Mouse (Mus musculus): ENCODE measurements at regions not wholly inside any gene's neighbourhood (a gene's known extent, or its start where the extent isn't known, plus 50 kb on each side); places are given as distances from the start of the nearest gene placed in this dataset.

GRCm38 (mm10) chr1:35983361-35983760 is 84.8 kb upstream of the Hs6st1 start:
- Histone ChIP-seq H3K36me3 (ENCODE audit: insufficient read depth, low read length) (no peaks in the 10 kb centered on the region), H3K27me3 (replicated peaks; ENCODE audit: insufficient read depth, low read length) (no peaks in the 10 kb centered on the region), H3K9me3 (ENCODE audit: low read length) (no peaks in the 10 kb centered on the region), H3K27ac (ENCODE audit: low read length) (no peak overlapping the region), H3K9ac (replicated peaks; ENCODE audit: low read depth) (no peak overlapping the region), H3K4me1 (ENCODE audit: insufficient read depth, low read depth, low read length) (no peaks in the 10 kb centered on the region), H3K4me2 (replicated peaks; ENCODE audit: low read depth, low read length) (no peak overlapping the region), H3K4me3 (ENCODE audit: low read depth, low read length) (no peak overlapping the region)
- WGBS: 72% methylated on average over 3 of the region's 3 CpGs
- TF ChIP-seq EP300 (IDR thresholded peaks at IDR 0.05) (no peak), CTCF (IDR thresholded peaks at IDR 0.05) (no peak)
- ATAC-seq (no peak), DNase-seq (ENCODE audit: low spot score) (no peak)

GRCm38 (mm10) chr1:35985318-35985717 is 82.9 kb upstream of the Hs6st1 start:
- H3K4me1 ChIP-seq (ENCODE audit: insufficient read depth, low read depth, low read length): no peaks in the 10 kb centered on the region
- ATAC-seq (no peak), DNase-seq (ENCODE audit: low spot score) (no peak)
- TF ChIP-seq EP300 (IDR thresholded peaks at IDR 0.05): no peak
- no peak for TF ChIP-seq CTCF (IDR thresholded peaks at IDR 0.05)
- no peak overlapping the region for H3K4me3 ChIP-seq (ENCODE audit: low read depth, low read length)
- no peaks in the 10 kb centered on the region for H3K27me3 ChIP-seq (replicated peaks; ENCODE audit: insufficient read depth, low read length)
- H3K9ac ChIP-seq (replicated peaks; ENCODE audit: low read depth): no peak overlapping the region
- no peak overlapping the region for H3K4me2 ChIP-seq (replicated peaks; ENCODE audit: low read depth, low read length)
- WGBS: 87% methylated on average over 6 of the region's 6 CpGs
- no peak overlapping the region for H3K27ac ChIP-seq (ENCODE audit: low read length)
- no peaks in the 10 kb centered on the region for H3K36me3 ChIP-seq (ENCODE audit: insufficient read depth, low read length)
- no peaks in the 10 kb centered on the region for H3K9me3 ChIP-seq (ENCODE audit: low read length)

GRCm38 (mm10) chr1:35986666-35987065 is 81.5 kb upstream of the Hs6st1 start:
- no peaks in the 10 kb centered on the region for H3K27me3 ChIP-seq (replicated peaks; ENCODE audit: insufficient read depth, low read length)
- ATAC-seq (no peak), DNase-seq (ENCODE audit: low spot score) (no peak)
- no peaks in the 10 kb centered on the region for H3K9me3 ChIP-seq (ENCODE audit: low read length)
- no peaks in the 10 kb centered on the region for H3K4me1 ChIP-seq (ENCODE audit: insufficient read depth, low read depth, low read length)
- no peak overlapping the region for H3K4me3 ChIP-seq (ENCODE audit: low read depth, low read length)
- H3K36me3 ChIP-seq (ENCODE audit: insufficient read depth, low read length): no peaks in the 10 kb centered on the region
- H3K9ac ChIP-seq (replicated peaks; ENCODE audit: low read depth): no peak overlapping the region
- 70% methylated on average over 8 of the region's 8 CpGs for WGBS
- H3K4me2 ChIP-seq (replicated peaks; ENCODE audit: low read depth, low read length): no peak overlapping the region
- H3K27ac ChIP-seq (ENCODE audit: low read length): no peak overlapping the region
- TF ChIP-seq CTCF (IDR thresholded peaks at IDR 0.05) (no peak), EP300 (IDR thresholded peaks at IDR 0.05) (no peak)

- Histone ChIP-seq H3K4me3 (ENCODE audit: low read depth, low read length) (no peak overlapping the region), H3K4me1 (ENCODE audit: insufficient read depth, low read depth, low read length) (no peaks in the 10 kb centered on the region), H3K36me3 (ENCODE audit: insufficient read depth, low read length) (no peaks in the 10 kb centered on the region), H3K27ac (ENCODE audit: low read length) (no peak overlapping the region), H3K9ac (replicated peaks; ENCODE audit: low read depth) (no peak overlapping the region), H3K9me3 (ENCODE audit: low read length) (no peaks in the 10 kb centered on the region), H3K4me2 (replicated peaks; ENCODE audit: low read depth, low read length) (no peak overlapping the region), H3K27me3 (replicated peaks; ENCODE audit: insufficient read depth, low read length) (no peaks in the 10 kb centered on the region)
- TF ChIP-seq EP300 (IDR thresholded peaks at IDR 0.05): no peak
- no peak for DNase-seq (ENCODE audit: low spot score)
- no peak for ATAC-seq
- 67% methylated on average over 8 of the region's 8 CpGs for WGBS
These were observed 75.8 kb upstream of the Hs6st1 start for GRCm38 (mm10) chr1:35992227-35992909.

GRCm38 (mm10) chr1:35992937-35993336 is 75.3 kb upstream of the Hs6st1 start:
- DNase-seq (ENCODE audit: low spot score): no peak
- 52% methylated on average over 3 of the region's 3 CpGs for WGBS
- H3K4me2 ChIP-seq (replicated peaks; ENCODE audit: low read depth, low read length): no peak overlapping the region
- no peak overlapping the region for H3K27ac ChIP-seq (ENCODE audit: low read length)
- no peaks in the 10 kb centered on the region for H3K36me3 ChIP-seq (ENCODE audit: insufficient read depth, low read length)
- TF ChIP-seq EP300 (IDR thresholded peaks at IDR 0.05) (no peak), CTCF (IDR thresholded peaks at IDR 0.05) (no peak)
- no peaks in the 10 kb centered on the region for H3K27me3 ChIP-seq (replicated peaks; ENCODE audit: insufficient read depth, low read length)
- H3K9ac ChIP-seq (replicated peaks; ENCODE audit: low read depth): no peak overlapping the region
- no peak for ATAC-seq
- H3K9me3 ChIP-seq (ENCODE audit: low read length): no peaks in the 10 kb centered on the region
- H3K4me3 ChIP-seq (ENCODE audit: low read depth, low read length): no peak overlapping the region
- no peaks in the 10 kb centered on the region for H3K4me1 ChIP-seq (ENCODE audit: insufficient read depth, low read depth, low read length)

GRCm38 (mm10) chr1:35995691-35996090 is 72.5 kb upstream of the Hs6st1 start:
- H3K4me1 ChIP-seq (ENCODE audit: insufficient read depth, low read depth, low read length): no peaks in the 10 kb centered on the region
- no peaks in the 10 kb centered on the region for H3K27me3 ChIP-seq (replicated peaks; ENCODE audit: insufficient read depth, low read length)
- no peaks in the 10 kb centered on the region for H3K36me3 ChIP-seq (ENCODE audit: insufficient read depth, low read length)
- 74% methylated on average over 6 of the region's 6 CpGs for WGBS
- H3K4me2 ChIP-seq (replicated peaks; ENCODE audit: low read depth, low read length): no peak overlapping the region
- H3K9ac ChIP-seq (replicated peaks; ENCODE audit: low read depth): no peak overlapping the region
- H3K27ac ChIP-seq (ENCODE audit: low read length): no peak overlapping the region
- DNase-seq (ENCODE audit: low spot score) (no peak), ATAC-seq (no peak)
- TF ChIP-seq EP300 (IDR thresholded peaks at IDR 0.05) (no peak), CTCF (IDR thresholded peaks at IDR 0.05) (no peak)
- no peak overlapping the region for H3K4me3 ChIP-seq (ENCODE audit: low read depth, low read length)
- no peaks in the 10 kb centered on the region for H3K9me3 ChIP-seq (ENCODE audit: low read length)

GRCm38 (mm10) chr1:36001319-36001718 is 66.9 kb upstream of the Hs6st1 start:
- DNase-seq (ENCODE audit: low spot score) (no peak), ATAC-seq (no peak)
- Histone ChIP-seq H3K9me3 (ENCODE audit: low read length) (no peaks in the 10 kb centered on the region), H3K4me1 (ENCODE audit: insufficient read depth, low read depth, low read length) (no peaks in the 10 kb centered on the region), H3K27ac (ENCODE audit: low read length) (no peak overlapping the region), H3K4me3 (ENCODE audit: low read depth, low read length) (no peak overlapping the region), H3K36me3 (ENCODE audit: insufficient read depth, low read length) (no peaks in the 10 kb centered on the region), H3K9ac (replicated peaks; ENCODE audit: low read depth) (no peak overlapping the region), H3K27me3 (replicated peaks; ENCODE audit: insufficient read depth, low read length) (no peaks in the 10 kb centered on the region), H3K4me2 (replicated peaks; ENCODE audit: low read depth, low read length) (no peak overlapping the region)
- WGBS: 89% methylated on average over 5 of the region's 5 CpGs
- TF ChIP-seq CTCF (IDR thresholded peaks at IDR 0.05) (no peak), EP300 (IDR thresholded peaks at IDR 0.05) (no peak)
